Mouse (Mus musculus) forebrain, postnatal 0 days (tissue): Measurements from ENCODE around the gene Gabrr3. TPM values are rescaled to one million over a fixed set of nuclear protein-coding genes. Genes with fewer than 3 reads are reported as not detected.
"Not testable (repeated sequence)": the region's sequence is repeated elsewhere in the genome, so short reads cannot be mapped to it uniquely, and the experiment has no call there.

Experiments used
- ATAC-seq: fragments of 200-750 bp; cut with Nextera tagmentation; 2 replicates; pipeline ENCODE4 v1.8.0; 2017; ENCODE audit warnings: mild to moderate bottlenecking, moderate library complexity
- DNase-seq: peaks from one replicate; pipeline ENCODE4 v3.0.0-alpha.2; 2015
- H3K27ac ChIP-seq: fragments of 300-500 bp; sonication (generic); 2 replicates; pipeline ENCODE4 v1.5.1; 2014; ENCODE audit warnings: low read depth, mild to moderate bottlenecking, antibody characterized with exemption, low read length, moderate library complexity, mixed read lengths
- H3K27me3 ChIP-seq: fragments of 300-500 bp; sonication (generic); 2 replicates; pipeline ENCODE4 v1.6.1; 2014; ENCODE audit warnings: mild to moderate bottlenecking, low read length, mixed read lengths; ENCODE audit not compliant: insufficient read depth
- H3K36me3 ChIP-seq: fragments of 300-500 bp; sonication (generic); 2 replicates; pipeline ENCODE4 v1.6.1; 2014; ENCODE audit warnings: mild to moderate bottlenecking, moderate library complexity; ENCODE audit not compliant: insufficient read depth
- H3K4me1 ChIP-seq: fragments of 300-500 bp; sonication (generic); 2 replicates; pipeline ENCODE4 v1.6.1; 2014; ENCODE audit warnings: antibody characterized with exemption; ENCODE audit not compliant: insufficient read depth
- H3K4me2 ChIP-seq: fragments of 300-500 bp; sonication (generic); 2 replicates; pipeline ENCODE4 v1.6.1; 2014; ENCODE audit warnings: low read depth, mild to moderate bottlenecking, moderate library complexity
- H3K4me3 ChIP-seq: fragments of 300-500 bp; sonication (generic); 2 replicates; pipeline ENCODE4 v1.5.1; 2014; ENCODE audit warnings: low read depth, low read length, mixed read lengths
- H3K9ac ChIP-seq: fragments of 300-500 bp; sonication (generic); 2 replicates; pipeline ENCODE4 v1.6.1; 2014; ENCODE audit warnings: mild to moderate bottlenecking
- H3K9me3 ChIP-seq: fragments of 300-500 bp; sonication (generic); 2 replicates; pipeline ENCODE4 v1.6.1; 2016; ENCODE audit warnings: low read length
- CTCF ChIP-seq: sonication (generic); IDR thresholded peaks from 2 replicates; pipeline ENCODE4 v1.5.1; 2016; ENCODE audit warnings: antibody characterized with exemption, control low read depth, low read depth
- WGBS: fragments of 180-500 bp; shearing (Covaris S2); extraction: QIAGEN DNeasy Blood & Tissue Kit; methylation state at CpG from one replicate; pipeline ENCODE4 v1.1.7; 2014; 5-methylcytosine and 5-hydroxymethylcytosine counted together
- polyA plus RNA-seq: library from polyadenylated mRNA; unstranded; fragments of >200 nt; fragmentation: Nextera tagmentation; extraction: Ambion mirVana; gene quantifications from 2 replicates; pipeline ENCODE4 v1.2.1, GENCODE M21; 2015
- total RNA-seq: library from RNA; depleted of rRNA; stranded (reverse); fragments of >200 nt; gene quantifications from 2 replicates; pipeline ENCODE4 v1.2.3, GENCODE M21; 2014

Gene Gabrr3
- total and polyA plus RNA-seq, 2 experiments from 2014 or later, result not detected

DNA sequence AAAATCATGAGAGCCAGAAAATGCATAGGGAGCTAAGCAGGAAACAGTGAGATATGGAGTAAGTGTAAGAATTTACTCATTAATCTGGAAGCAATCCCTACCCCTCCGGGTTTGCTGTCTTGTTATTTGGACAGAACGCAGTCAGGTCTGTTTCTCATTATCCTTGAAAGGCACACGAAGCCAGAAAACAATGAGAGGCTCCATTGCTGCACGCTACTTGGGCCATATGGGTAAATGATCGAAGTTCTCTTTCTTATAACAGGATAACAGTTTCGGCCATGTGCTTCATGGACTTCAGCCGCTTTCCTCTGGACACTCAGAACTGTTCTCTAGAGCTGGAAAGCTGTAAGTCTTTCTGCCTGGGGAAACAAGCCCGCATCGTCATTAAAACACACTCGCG, 26.0 kb downstream of the Gabrr3 start:
- DNase-seq (no peak), ATAC-seq (no peak)
- TF ChIP-seq CTCF, result no peak
- Histone ChIP-seq H3K9ac (no peak overlapping the region), H3K36me3 (no peaks in the 10 kb centered on the region), H3K4me2 (no peak overlapping the region), H3K27ac (no peak overlapping the region), H3K4me3 (no peak overlapping the region), H3K9me3 (no peaks in the 10 kb centered on the region), H3K27me3 (no peaks in the 10 kb centered on the region), H3K4me1 (no peaks in the 10 kb centered on the region)
- WGBS, result 71% methylated on average over 11 of the region's 11 CpGs

DNA sequence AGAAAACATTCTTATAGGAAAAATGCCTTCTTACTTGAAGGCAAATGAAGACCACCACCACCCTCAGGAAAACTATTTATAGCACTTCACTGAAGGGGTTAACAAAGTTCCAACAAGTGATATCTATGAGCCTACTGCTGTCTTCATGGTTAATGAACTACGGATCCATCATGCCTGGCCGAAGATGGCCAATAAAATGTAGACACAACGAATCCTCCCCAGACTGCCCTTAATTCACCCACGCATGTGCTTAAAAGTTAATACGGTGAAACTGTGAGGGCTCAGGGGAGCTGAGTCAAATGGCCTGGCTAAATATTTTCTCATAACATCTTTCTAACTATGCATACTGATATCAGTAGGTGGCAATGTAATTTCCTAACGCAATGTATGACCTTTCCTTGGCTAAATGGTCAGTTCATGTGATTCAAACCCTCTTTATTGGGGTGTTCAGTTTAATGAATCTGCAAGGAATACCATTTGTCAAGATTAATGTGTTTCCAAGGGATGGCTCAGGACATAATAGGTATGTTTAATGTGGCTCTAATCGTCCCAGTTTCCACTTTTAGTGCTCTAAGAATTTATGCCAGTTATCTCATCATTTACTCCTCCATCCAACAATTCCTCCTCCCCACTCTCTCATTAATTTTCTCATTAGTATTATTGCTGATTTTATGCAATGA, 37.9 kb downstream of the Gabrr3 start:
- Histone ChIP-seq H3K36me3 (no peaks in the 10 kb centered on the region), H3K27ac (no peak overlapping the region), H3K9me3 (no peaks in the 10 kb centered on the region), H3K4me3 (no peak overlapping the region), H3K9ac (no peak overlapping the region), H3K4me2 (no peak overlapping the region), H3K4me1 (no peaks in the 10 kb centered on the region), H3K27me3 (no peaks in the 10 kb centered on the region)
- ATAC-seq, result no peak
- TF ChIP-seq CTCF, result no peak
- 88% methylated on average over 7 of the region's 7 CpGs for WGBS
- DNase-seq, result no peak

DNA sequence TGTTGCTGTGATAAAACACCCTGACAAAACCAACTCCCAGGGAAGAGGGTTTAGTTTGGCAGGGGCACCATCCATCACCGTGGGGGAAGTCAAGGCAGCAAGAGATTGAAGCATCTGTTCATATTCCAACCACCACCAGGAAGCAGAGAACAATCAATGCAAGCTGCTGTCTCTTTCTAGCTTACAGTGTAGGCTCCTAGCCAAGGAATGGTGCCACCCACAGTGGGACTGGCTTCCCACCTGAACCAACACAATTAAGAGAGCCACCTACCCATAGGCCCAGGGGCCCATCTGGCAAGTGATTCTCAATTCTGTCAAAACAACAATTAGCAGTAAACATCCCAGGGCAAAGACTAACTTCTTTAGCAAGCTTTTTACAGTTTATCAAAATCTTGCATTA, 41.0 kb downstream of the Gabrr3 start:
- WGBS, result 68% methylated on average over 1 of the region's 1 CpGs
- DNase-seq (no peak), ATAC-seq (no peak)
- no peak overlapping the region for H3K27ac ChIP-seq
- H3K27me3 ChIP-seq, result no peaks in the 10 kb centered on the region
- H3K9me3 ChIP-seq, result no peaks in the 10 kb centered on the region
- H3K4me3 ChIP-seq, result no peak overlapping the region
- H3K36me3 ChIP-seq, result no peaks in the 10 kb centered on the region
- TF ChIP-seq CTCF, result no peak
- no peak overlapping the region for H3K9ac ChIP-seq
- no peak overlapping the region for H3K4me2 ChIP-seq
- no peaks in the 10 kb centered on the region for H3K4me1 ChIP-seq

DNA sequence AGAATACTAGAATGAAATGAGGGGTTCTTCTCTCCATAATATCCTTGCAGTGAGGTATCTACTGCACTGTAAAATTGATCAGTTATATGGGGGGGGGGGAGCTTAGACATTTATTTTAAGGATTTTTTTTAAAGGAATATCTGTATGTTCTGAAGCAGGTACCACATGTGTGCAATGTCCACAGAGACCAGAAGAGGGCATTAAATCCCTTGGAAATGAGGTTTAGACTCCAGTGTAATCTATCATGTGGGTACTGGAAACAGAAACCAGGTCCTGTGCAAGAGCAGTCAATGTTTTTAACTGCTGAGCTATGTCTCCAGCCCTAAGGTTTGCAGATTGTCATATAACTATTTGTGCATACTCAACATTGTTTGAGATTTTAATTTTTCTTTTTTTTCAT, 42.0 kb downstream of the Gabrr3 start:
- Histone ChIP-seq H3K4me3 (no peak overlapping the region), H3K9ac (no peak overlapping the region), H3K27me3 (no peaks in the 10 kb centered on the region), H3K36me3 (no peaks in the 10 kb centered on the region), H3K4me2 (no peak overlapping the region), H3K4me1 (no peaks in the 10 kb centered on the region), H3K27ac (no peak overlapping the region), H3K9me3 (no peaks in the 10 kb centered on the region)
- TF ChIP-seq CTCF, result no peak
- DNase-seq, result no peak
- no peak for ATAC-seq

DNA sequence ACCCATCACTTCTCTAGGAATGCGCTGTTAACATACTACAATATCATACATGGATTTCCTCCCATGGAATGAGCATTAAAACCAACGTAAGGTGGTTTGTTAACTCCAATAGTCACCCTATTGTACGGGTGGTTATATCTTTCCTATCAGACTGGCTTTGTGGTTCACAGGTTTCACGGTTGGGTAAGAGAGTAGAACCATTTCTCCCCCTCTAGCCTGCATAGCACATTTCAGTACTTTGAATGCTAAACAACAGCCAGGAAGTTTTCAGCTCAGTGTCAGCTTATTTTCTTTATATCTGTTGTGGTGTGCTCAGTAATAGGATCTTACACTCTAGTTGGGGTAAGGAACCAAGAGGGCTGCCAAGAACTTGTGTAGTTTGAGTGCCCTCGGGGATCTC, 44.7 kb downstream of the Gabrr3 start:
- WGBS, result 91% methylated on average over 5 of the region's 5 CpGs
- TF ChIP-seq CTCF, result no peak
- Histone ChIP-seq H3K27me3 (no peaks in the 10 kb centered on the region), H3K4me3 (no peak overlapping the region), H3K4me2 (no peak overlapping the region), H3K36me3 (no peaks in the 10 kb centered on the region), H3K9me3 (no peaks in the 10 kb centered on the region), H3K9ac (no peak overlapping the region), H3K27ac (no peak overlapping the region), H3K4me1 (no peaks in the 10 kb centered on the region)
- DNase-seq (no peak), ATAC-seq (no peak)

DNA sequence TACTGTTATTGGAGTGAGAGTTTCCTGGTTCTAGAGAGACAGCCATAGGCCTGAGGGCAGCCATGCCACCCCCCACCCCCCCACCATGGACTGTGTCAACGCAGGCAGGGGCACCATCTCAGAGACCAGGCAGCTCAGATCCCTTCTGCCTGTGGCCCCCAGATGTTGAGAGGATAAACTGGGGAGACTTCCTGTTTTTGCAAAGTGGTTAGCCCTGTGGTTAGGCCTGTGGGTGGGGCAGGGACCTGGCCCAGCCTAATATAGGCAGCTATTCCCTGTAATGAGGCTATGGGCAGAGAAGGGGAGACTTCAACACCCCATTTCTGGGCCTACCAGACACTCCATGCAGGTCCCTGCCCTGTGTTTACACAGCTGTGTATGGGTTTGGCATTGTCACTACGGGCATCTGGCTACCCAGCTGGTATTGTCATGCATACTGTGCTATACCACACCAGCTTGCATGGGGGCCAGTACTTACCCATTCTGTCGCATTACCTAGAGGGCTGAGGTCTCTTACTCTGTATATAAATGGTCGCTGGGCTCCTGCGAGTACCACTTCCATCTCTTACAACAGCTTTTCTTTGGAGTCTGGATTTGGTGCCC, 52.2 kb downstream of the Gabrr3 start:
- ATAC-seq, result not testable (repeated sequence)

DNA sequence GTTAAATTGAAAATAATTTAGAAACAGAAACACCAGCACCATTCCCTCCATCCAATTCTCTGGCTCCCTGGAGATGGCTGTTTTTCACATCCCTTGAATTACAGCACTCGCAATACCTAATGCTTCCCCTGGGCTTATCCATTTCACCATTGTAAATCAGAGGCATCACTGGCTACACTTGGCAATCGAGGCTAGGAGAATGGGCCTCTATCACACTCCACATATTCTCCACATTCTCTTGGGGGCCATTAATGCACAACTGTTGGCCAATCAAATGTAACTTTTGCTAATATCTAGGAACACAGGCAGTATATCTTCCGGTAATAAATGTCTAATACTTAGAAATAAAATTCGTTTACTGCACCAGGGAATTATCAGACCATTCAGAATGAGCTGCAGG, 56.4 kb downstream of the Gabrr3 start:
- no peak overlapping the region for H3K4me3 ChIP-seq
- no peak overlapping the region for H3K27ac ChIP-seq
- no peaks in the 10 kb centered on the region for H3K27me3 ChIP-seq
- 84% methylated on average over 4 of the region's 4 CpGs for WGBS
- no peaks in the 10 kb centered on the region for H3K9me3 ChIP-seq
- no peak for TF ChIP-seq CTCF
- H3K4me2 ChIP-seq, result no peak overlapping the region
- ATAC-seq, result no peak
- no peaks in the 10 kb centered on the region for H3K4me1 ChIP-seq
- H3K9ac ChIP-seq, result no peak overlapping the region
- no peaks in the 10 kb centered on the region for H3K36me3 ChIP-seq
- no peak for DNase-seq

More for the DNA sequence above, 52.2 kb downstream of the Gabrr3 start:
- H3K9me3 ChIP-seq, H3K4me2 ChIP-seq, H3K4me3 ChIP-seq, H3K9ac ChIP-seq, H3K27ac ChIP-seq, DNase-seq, H3K36me3 ChIP-seq, H3K27me3 ChIP-seq, H3K4me1 ChIP-seq: not testable (repeated sequence)
- WGBS, result 81% methylated on average over 5 of the region's 5 CpGs
